Mouse (Mus musculus): ENCODE data around the gene Fcho2. TPM values are rescaled to one million over a fixed set of nuclear protein-coding genes. Genes with fewer than 3 reads are reported as not detected.

The Fcho2 gene
- total and polyA plus RNA-seq, 3 experiments = 3.0 to 9.0 (median 5.6) TPM

DNA sequence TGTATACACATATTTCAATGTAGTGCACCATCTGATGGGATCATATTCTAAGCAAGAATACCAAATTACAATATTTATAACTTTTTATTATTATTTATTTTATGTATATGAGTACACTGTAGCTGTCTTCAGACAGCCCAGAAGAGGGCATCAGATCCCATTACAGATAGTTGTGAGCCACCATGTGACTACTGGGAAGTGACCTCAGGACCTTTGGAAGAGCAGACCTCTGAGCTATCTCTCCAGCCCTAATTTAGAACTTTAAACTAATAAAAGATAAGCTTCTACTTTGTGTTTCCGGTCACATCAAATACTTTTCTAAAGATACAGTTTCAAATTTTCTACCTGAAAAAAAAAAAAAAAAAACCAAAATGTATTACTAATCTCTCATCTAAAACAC lies 6.2 kb downstream of the Fcho2 start:
- Histone ChIP-seq H3K36me3 (replicated peaks in 1 of 2; ENCODE audit: control insufficient read depth in 1 of 2, insufficient read depth in 1 of 2, low read length in 1 of 2) (peaks cover 5 to 8% of the 10 kb centered on the region in 2 experiments), H3K4me1 (ENCODE audit: control insufficient read depth in 1 of 2, insufficient read depth in 2 of 2) (peaks cover 3 to 27% of the 10 kb centered on the region in 2 experiments; a peak in 2 of 4 replicates), H3K9me3 (replicated peaks; ENCODE audit: low read length) (no peaks in the 10 kb centered on the region), H3K27ac (ENCODE audit: insufficient read depth, low read depth) (no peak overlapping the region), H3K79me2 (replicated peaks; ENCODE audit: control insufficient read depth, extremely low read depth, insufficient read depth, poor library complexity, severe bottlenecking) (peaks cover 36% of the 10 kb centered on the region), H3K9ac (ENCODE audit: insufficient read depth, low read depth) (no peak overlapping the region), H3K4me2 (ENCODE audit: insufficient read depth, low read depth, poor library complexity, severe bottlenecking) (no peak overlapping the region), H3K27me3 (replicated peaks) (no peaks in the 10 kb centered on the region), H3K4me3 (replicated peaks in 1 of 3; ENCODE audit: low read depth in 2 of 3, low read length in 2 of 3, poor library complexity in 1 of 3) (no peak overlapping the region)
- in situ Hi-C loops (cut with MboI; ENCODE audit: low pct_ligation_motif_present, low pct_unique_long_range_greater_than_20kb, low sequenced_read_pairs) (no loop called here), dilution Hi-C loops (cut with MboI; ENCODE audit: extremely low pct_ligation_motif_present, extremely low pct_unique_long_range_greater_than_20kb, low sequenced_read_pairs) (no loop called here)
- DNase-seq (ENCODE audit: extremely low read depth) = no peak
- TF ChIP-seq KAT2A (IDR thresholded peaks at IDR 0.05; ENCODE audit: insufficient replicate concordance, low read length) (no peak), GABPA (IDR thresholded peaks at IDR 0.05; ENCODE audit: insufficient replicate concordance, low read depth, low read length) (no peak), E2F4 (IDR thresholded peaks at IDR 0.05; ENCODE audit: insufficient replicate concordance, low read depth, low read length) (no peak), TCF12 (IDR thresholded peaks at IDR 0.05; ENCODE audit: low read depth, low read length) (no peak), SIN3A (IDR thresholded peaks at IDR 0.05; ENCODE audit: low read length) (no peak), RCOR1 (conservative IDR thresholded peaks at IDR 0.05; ENCODE audit: low read depth, low read length) (no peak), MEF2A (IDR thresholded peaks at IDR 0.05; ENCODE audit: borderline replicate concordance, low read depth, low read length) (no peak), ZMIZ1 (IDR thresholded peaks at IDR 0.05; ENCODE audit: low read depth, low read length) (no peak), ELF1 (IDR thresholded peaks at IDR 0.05; ENCODE audit: low read depth, low read length) (no peak), UBTF (IDR thresholded peaks at IDR 0.05; ENCODE audit: low read depth, low read length) (no peak), POLR2A (IDR thresholded peaks at IDR 0.05; ENCODE audit: low read depth, low read length) (no peak), HCFC1 (IDR thresholded peaks at IDR 0.05; ENCODE audit: low read depth, low read length) (no peak), POLR2AphosphoS2 (IDR thresholded peaks at IDR 0.05; ENCODE audit: low read depth, low read length) (no peak), MXI1 (IDR thresholded peaks at IDR 0.05; ENCODE audit: low read depth, low read length) (no peak)

DNA sequence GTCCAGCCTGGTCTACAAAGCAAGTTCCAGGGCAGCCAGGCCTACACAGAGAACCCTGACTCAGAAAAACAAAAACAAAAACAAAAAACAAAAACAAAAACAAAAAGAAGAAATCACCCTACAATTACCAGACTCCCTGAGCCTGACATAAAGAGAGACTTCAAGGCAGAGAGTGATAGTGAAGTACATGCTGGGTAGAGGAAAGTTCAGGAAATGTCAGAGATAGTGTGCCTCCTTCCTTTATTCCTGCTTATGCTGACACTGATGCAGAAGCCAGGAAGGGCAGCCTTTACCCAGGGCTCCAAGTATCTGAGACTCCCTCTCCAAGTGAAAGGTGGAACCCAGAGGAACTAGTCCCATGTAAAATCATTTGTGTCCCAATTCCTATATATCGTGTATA lies 10.8 kb downstream of the Fcho2 start:
- Histone ChIP-seq H3K4me1 (ENCODE audit: control insufficient read depth in 1 of 2, insufficient read depth in 2 of 2) (peaks cover 0 to 1% of the 10 kb centered on the region in 2 experiments; a peak in 1 of 4 replicates), H3K9me3 (replicated peaks; ENCODE audit: low read length) (peaks cover 7% of the 10 kb centered on the region), H3K9ac (ENCODE audit: insufficient read depth, low read depth) (no peak overlapping the region), H3K36me3 (replicated peaks in 1 of 2; ENCODE audit: control insufficient read depth in 1 of 2, insufficient read depth in 1 of 2, low read length in 1 of 2) (peaks cover 19 to 37% of the 10 kb centered on the region in 2 experiments), H3K27ac (ENCODE audit: insufficient read depth, low read depth) (no peak overlapping the region), H3K4me3 (replicated peaks in 1 of 3; ENCODE audit: low read depth in 2 of 3, low read length in 2 of 3, poor library complexity in 1 of 3) (no peak overlapping the region), H3K4me2 (ENCODE audit: insufficient read depth, low read depth, poor library complexity, severe bottlenecking) (no peak overlapping the region), H3K27me3 (replicated peaks) (no peaks in the 10 kb centered on the region), H3K79me2 (replicated peaks; ENCODE audit: control insufficient read depth, extremely low read depth, insufficient read depth, poor library complexity, severe bottlenecking) (peaks cover 5% of the 10 kb centered on the region; the same call in 1 of the 2 replicates)
- dilution Hi-C loops (cut with MboI; ENCODE audit: extremely low pct_ligation_motif_present, extremely low pct_unique_long_range_greater_than_20kb, low sequenced_read_pairs) = no loop called here
- in situ Hi-C loops (cut with MboI; ENCODE audit: low pct_ligation_motif_present, low pct_unique_long_range_greater_than_20kb, low sequenced_read_pairs) = no loop called here
- TF ChIP-seq USF1 (IDR thresholded peaks at IDR 0.05; ENCODE audit: low read depth, low read length) (no peak), MYC (IDR thresholded peaks at IDR 0.05; ENCODE audit: low read depth, low read length) (no peak), ZMIZ1 (IDR thresholded peaks at IDR 0.05; ENCODE audit: low read depth, low read length) (no peak), PAX5 (IDR thresholded peaks at IDR 0.05; ENCODE audit: low read length) (no peak), POLR2AphosphoS2 (IDR thresholded peaks at IDR 0.05; ENCODE audit: low read depth, low read length) (no peak), EP300 (IDR thresholded peaks at IDR 0.05; ENCODE audit: low read length) (no peak), NELFE (IDR thresholded peaks at IDR 0.05; ENCODE audit: low read depth, low read length) (no peak), MAX (IDR thresholded peaks at IDR 0.05; ENCODE audit: low read length) (no peak), HCFC1 (IDR thresholded peaks at IDR 0.05; ENCODE audit: low read depth, low read length) (no peak), RCOR1 (conservative IDR thresholded peaks at IDR 0.05; ENCODE audit: low read depth, low read length) (no peak), E2F4 (IDR thresholded peaks at IDR 0.05; ENCODE audit: insufficient replicate concordance, low read depth, low read length) (no peak), JUN (IDR thresholded peaks at IDR 0.05; ENCODE audit: insufficient read depth, low read depth, low read length) (no peak), ETS1 (conservative IDR thresholded peaks at IDR 0.05; ENCODE audit: low read depth, low read length) (no peak), MXI1 (IDR thresholded peaks at IDR 0.05; ENCODE audit: low read depth, low read length) (no peak), MAFK (IDR thresholded peaks at IDR 0.05; ENCODE audit: insufficient replicate concordance, low read length) (no peak), CHD2 (IDR thresholded peaks at IDR 0.05; ENCODE audit: low read length) (no peak), POLR2A (IDR thresholded peaks at IDR 0.05; ENCODE audit: low read depth, low read length) (no peak), IRF4 (IDR thresholded peaks at IDR 0.05; ENCODE audit: low read depth, low read length) (no peak)
- no peak for DNase-seq (ENCODE audit: extremely low read depth)

Data from CH12.LX (cell line).